Comparison of ENCODE assay signal across 15 mouse cellular contexts in the genomic region with DNA sequence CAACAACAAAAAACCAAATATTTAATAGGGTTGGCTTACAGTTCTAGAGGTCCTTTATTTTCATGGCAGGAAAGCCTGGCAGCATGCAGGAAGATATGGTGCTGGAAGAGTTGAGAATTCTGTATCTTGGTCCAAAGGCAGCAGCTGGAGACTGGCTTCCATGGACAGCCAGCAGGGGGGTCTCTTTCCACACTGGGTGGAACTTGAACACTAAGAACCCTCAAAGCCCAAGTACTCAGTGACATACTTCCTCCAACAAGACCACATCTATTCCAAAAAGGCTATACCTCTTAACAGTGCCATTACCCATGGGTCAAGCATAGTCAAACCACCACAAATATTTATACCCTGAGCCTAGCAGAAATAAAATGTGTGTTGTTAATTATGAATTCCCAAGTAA.
DNase-seq lines count a peak whose midpoint lies in the region; ATAC-seq and TF ChIP-seq lines count a peak whose summit lies in the region.
"Had no signal": no experiment of that assay in that cellular context is flagged by ENCODE, and none has a peak within 500 bp of the region (broad histone marks: within the 10 kb centered on the region; RNA-seq: fewer than 3 reads in every experiment).

No protein-coding gene starts in this region.

- ATAC-seq in kidney, postnatal 0 days (replicated peaks; ENCODE audit: low FRiP score, low read depth): no peak

- no peaks in the 10 kb centered on the region for H3K4me1 ChIP-seq in kidney, postnatal 0 days (replicated peaks; ENCODE audit: insufficient read depth, low read length)
- no peaks in the 10 kb centered on the region for H3K4me1 ChIP-seq in limb, embryonic 10.5 days
- H3K4me1 ChIP-seq: limb, embryonic 13.5 days; lung, embryonic 15.5 days; midbrain, embryonic 12.5 days; stomach, embryonic 15.5 days had no signal

- no peak overlapping the region for H3K4me3 ChIP-seq in kidney, postnatal 0 days (replicated peaks; ENCODE audit: low read depth, low read length)
- H3K4me3 ChIP-seq in limb, embryonic 10.5 days: no peak overlapping the region
- H3K4me3 ChIP-seq: limb, embryonic 13.5 days; lung, embryonic 15.5 days; midbrain, embryonic 12.5 days; stomach, embryonic 15.5 days had no signal

- DNase-seq in kidney, postnatal 0 days (ENCODE audit: low spot score): peak; percentile 2
- DNase-seq in kidney, adult 11 months: no peak
- DNase-seq in ES-CJ7 (ENCODE audit: low read depth, low spot score) (peak; percentile 59), ZHBTc4 (ENCODE audit: low read depth, low spot score) (peak; percentile 29)
- peak; percentile 31 for DNase-seq in limb, embryonic 10.5 days (ENCODE audit: low spot score)
- no peak for DNase-seq in adrenal gland, adult 2 months
- DNase-seq in ovary, postnatal 14 days (ENCODE audit: low spot score): no peak
- DNase-seq: adrenal gland, postnatal 10 days; heart, adult 18-20 months; heart, postnatal 14 days; kidney, adult 2 months had no signal

- peak; percentile 42; the same call in 1 of the 2 replicates for TF ChIP-seq CTCF in kidney, postnatal 0 days (IDR thresholded peaks at IDR 0.05; ENCODE audit: low read depth)

- H3K27me3 ChIP-seq in kidney, postnatal 0 days (ENCODE audit: insufficient read depth, low read length): no peaks in the 10 kb centered on the region
- no peaks in the 10 kb centered on the region for H3K27me3 ChIP-seq in limb, embryonic 10.5 days (ENCODE audit: low read depth, poor library complexity, severe bottlenecking)
- H3K27me3 ChIP-seq: limb, embryonic 13.5 days; lung, embryonic 15.5 days; midbrain, embryonic 12.5 days; stomach, embryonic 15.5 days had no signal

- no peak overlapping the region for H3K4me2 ChIP-seq in kidney, postnatal 0 days (ENCODE audit: low read length)
- H3K4me2 ChIP-seq: limb, embryonic 13.5 days; lung, embryonic 15.5 days; midbrain, embryonic 12.5 days; stomach, embryonic 15.5 days had no signal

- H3K27ac ChIP-seq in kidney, postnatal 0 days: no peak overlapping the region
- no peak overlapping the region for H3K27ac ChIP-seq in limb, embryonic 10.5 days
- H3K27ac ChIP-seq: limb, embryonic 13.5 days; lung, embryonic 15.5 days; midbrain, embryonic 12.5 days; stomach, embryonic 15.5 days had no signal

- H3K36me3 ChIP-seq in kidney, postnatal 0 days (ENCODE audit: insufficient read depth, low read length): no peaks in the 10 kb centered on the region
- H3K36me3 ChIP-seq in limb, embryonic 10.5 days: no peaks in the 10 kb centered on the region
- H3K36me3 ChIP-seq: limb, embryonic 13.5 days; lung, embryonic 15.5 days; midbrain, embryonic 12.5 days; stomach, embryonic 15.5 days had no signal

- H3K9me3 ChIP-seq in kidney, postnatal 0 days (replicated peaks; ENCODE audit: low read length): no peaks in the 10 kb centered on the region
- no peaks in the 10 kb centered on the region for H3K9me3 ChIP-seq in limb, embryonic 10.5 days (replicated peaks)
- H3K9me3 ChIP-seq: limb, embryonic 13.5 days; lung, embryonic 15.5 days; midbrain, embryonic 12.5 days; stomach, embryonic 15.5 days had no signal

- no peak overlapping the region for H3K9ac ChIP-seq in kidney, postnatal 0 days (ENCODE audit: low read depth, low read length)
- H3K9ac ChIP-seq: limb, embryonic 13.5 days; lung, embryonic 15.5 days; midbrain, embryonic 12.5 days; stomach, embryonic 15.5 days had no signal

Comparison
In these comparisons a context has a peak if more than half of its experiments do, and no peak if none do; other contexts are left out.
1. DNase-seq: peak in kidney, postnatal 0 days (single experiment), ES-CJ7 (single experiment), ZHBTc4 (single experiment) and limb, embryonic 10.5 days (single experiment); none in kidney, adult 11 months (single experiment), adrenal gland, adult 2 months (single experiment) and ovary, postnatal 14 days (single experiment).